Mouse (Mus musculus): ENCODE data around the gene Gm47969. TPM values are rescaled to one million over a fixed set of nuclear protein-coding genes. Genes with fewer than 3 reads are reported as not detected.

Gene Gm47969
- total and polyA plus RNA-seq, 3 experiments: not detected

DNA sequence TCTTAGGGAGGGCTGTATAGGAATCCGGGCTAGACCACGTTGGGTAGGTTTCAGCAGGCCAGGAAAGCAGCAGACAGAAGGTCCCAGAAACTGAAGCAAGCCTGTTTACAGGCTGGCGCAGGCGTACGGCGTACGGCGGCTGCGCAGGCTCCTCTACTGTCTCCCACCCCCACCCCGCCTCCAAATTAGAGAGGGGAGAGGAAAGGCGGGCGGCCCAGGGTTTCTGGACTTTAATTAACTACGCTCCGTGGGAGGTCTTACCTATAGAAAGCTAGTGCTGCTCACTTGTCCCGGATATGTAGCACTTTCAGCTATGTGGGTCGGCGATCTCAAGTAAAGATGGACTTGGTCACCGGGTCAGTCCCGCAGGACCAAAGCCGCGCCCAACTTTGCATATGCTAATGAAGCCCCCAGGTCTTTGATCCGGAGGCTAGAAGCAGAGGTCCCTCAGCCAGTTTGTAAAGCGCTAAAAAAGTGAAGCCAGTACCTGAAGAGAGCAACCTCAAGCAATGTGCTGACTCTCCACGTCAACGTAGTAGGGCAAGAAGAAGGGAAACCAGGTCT, 6.5 kb upstream of the Gm47969 start, which contains the start of gene Slc19a3:
Gene Slc19a3 (minus strand): TSS at position 340 of the 564 bp plus-strand sequence.
- H3K79me2 ChIP-seq (ENCODE audit: control insufficient read depth, insufficient read depth, low read length, poor library complexity): no peaks in the 10 kb centered on the region
- no peak for DNase-seq (ENCODE audit: low read depth, low spot score)
- no peaks in the 10 kb centered on the region for H3K36me3 ChIP-seq (ENCODE audit: control insufficient read depth in 1 of 2, insufficient read depth in 2 of 2, low read length in 2 of 2)
- no peaks in the 10 kb centered on the region for H3K27me3 ChIP-seq (ENCODE audit: control insufficient read depth in 1 of 2, insufficient read depth in 2 of 2, low read length in 2 of 2)
- no peak within 1 kb of the TSS for H3K4me3 ChIP-seq (ENCODE audit: control insufficient read depth in 1 of 2, insufficient read depth in 1 of 2, low read depth in 2 of 2, low read length in 2 of 2)
- no peak within 1 kb of the TSS for H3K27ac ChIP-seq (ENCODE audit: control insufficient read depth, low read depth, low read length)
- no peaks in the 10 kb centered on the region for H3K4me1 ChIP-seq (ENCODE audit: control insufficient read depth in 1 of 2, insufficient read depth in 2 of 2, low read length in 2 of 2)
- H3K9me3 ChIP-seq (replicated peaks; ENCODE audit: insufficient read depth, low read length): no peaks in the 10 kb centered on the region
- TF ChIP-seq RCOR1 (IDR thresholded peaks at IDR 0.05; ENCODE audit: low read depth, low read length) (no peak), GATA1 (IDR thresholded peaks at IDR 0.05; ENCODE audit: low read depth, low read length) (no peak)
- H3K9ac ChIP-seq (ENCODE audit: control insufficient read depth, low read depth, low read length, poor library complexity, severe bottlenecking): no peak within 1 kb of the TSS

GRCm38 (mm10) chr1:83039080-83039479, 5.7 kb upstream of the Gm47969 start:
- Histone ChIP-seq H3K27me3 (ENCODE audit: control insufficient read depth in 1 of 2, insufficient read depth in 2 of 2, low read length in 2 of 2) (no peaks in the 10 kb centered on the region), H3K4me1 (ENCODE audit: control insufficient read depth in 1 of 2, insufficient read depth in 2 of 2, low read length in 2 of 2) (no peaks in the 10 kb centered on the region), H3K27ac (ENCODE audit: control insufficient read depth, low read depth, low read length) (no peak overlapping the region), H3K9ac (ENCODE audit: control insufficient read depth, low read depth, low read length, poor library complexity, severe bottlenecking) (no peak overlapping the region), H3K36me3 (ENCODE audit: control insufficient read depth in 1 of 2, insufficient read depth in 2 of 2, low read length in 2 of 2) (no peaks in the 10 kb centered on the region), H3K79me2 (ENCODE audit: control insufficient read depth, insufficient read depth, low read length, poor library complexity) (no peaks in the 10 kb centered on the region), H3K4me3 (ENCODE audit: control insufficient read depth in 1 of 2, insufficient read depth in 1 of 2, low read depth in 2 of 2, low read length in 2 of 2) (no peak overlapping the region), H3K9me3 (replicated peaks; ENCODE audit: insufficient read depth, low read length) (no peaks in the 10 kb centered on the region)
- TF ChIP-seq UBTF (IDR thresholded peaks at IDR 0.05; ENCODE audit: borderline replicate concordance, insufficient read depth, low read depth, low read length) (no peak), POLR2A (IDR thresholded peaks at IDR 0.05; ENCODE audit: control insufficient read depth in 1 of 2, insufficient read depth in 1 of 2, low read depth in 1 of 2, low read length in 2 of 2, poor library complexity in 1 of 2) (no peak), NELFE (IDR thresholded peaks at IDR 0.05; ENCODE audit: low read depth, low read length) (no peak), MYC (IDR thresholded peaks at IDR 0.05; ENCODE audit: low read depth, low read length) (no peak), GATA1 (IDR thresholded peaks at IDR 0.05; ENCODE audit: low read depth, low read length) (no peak), KAT2A (conservative IDR thresholded peaks at IDR 0.05; ENCODE audit: low read depth, low read length) (no peak), TAL1 (IDR thresholded peaks at IDR 0.05; ENCODE audit: low read length) (no peak), ZKSCAN1 (IDR thresholded peaks at IDR 0.05; ENCODE audit: low read depth, low read length) (no peak), ZMIZ1 (IDR thresholded peaks at IDR 0.05; ENCODE audit: low read depth, low read length) (no peak), CTCF (IDR thresholded peaks at IDR 0.05 in 2 of 3, conservative IDR thresholded peaks at IDR 0.05 in 1 of 3; ENCODE audit: control insufficient read depth in 1 of 3, insufficient read depth in 1 of 3, low read depth in 2 of 3, low read length in 3 of 3, poor library complexity in 1 of 3, severe bottlenecking in 1 of 3) (no peak), ZC3H11A (IDR thresholded peaks at IDR 0.05; ENCODE audit: low read depth, low read length) (no peak), MXI1 (IDR thresholded peaks at IDR 0.05; ENCODE audit: low read depth, low read length) (no peak), MAFK (IDR thresholded peaks at IDR 0.05; ENCODE audit: borderline replicate concordance, low read depth, low read length) (no peak)
- DNase-seq (ENCODE audit: low read depth, low spot score): no peak

DNA sequence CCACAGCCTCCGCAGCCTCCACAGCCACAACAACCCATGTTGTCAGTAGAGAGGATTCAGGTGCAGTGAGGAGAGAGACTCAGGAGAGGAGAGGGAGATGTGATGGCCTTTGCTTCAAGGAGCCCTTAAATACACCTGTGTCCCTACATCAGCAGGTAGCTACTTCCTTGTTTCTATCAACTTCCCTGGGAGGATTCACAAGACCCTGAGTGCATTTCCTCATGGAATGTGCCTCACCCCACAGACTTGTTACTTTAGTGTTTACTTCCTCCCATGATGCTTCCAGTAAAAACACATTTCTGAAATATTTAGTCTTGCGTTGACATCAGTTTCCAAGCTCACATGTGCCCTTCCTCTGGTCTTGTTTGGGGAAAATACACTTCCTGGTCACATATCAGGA, 2.4 kb upstream of the Gm47969 start, which contains the start of gene Krtap28-10:
Gene Krtap28-10 (minus strand): TSS at position 101 of the 400 bp plus-strand sequence.
- Histone ChIP-seq H3K36me3 (ENCODE audit: control insufficient read depth in 1 of 2, insufficient read depth in 2 of 2, low read length in 2 of 2) (no peaks in the 10 kb centered on the region), H3K79me2 (ENCODE audit: control insufficient read depth, insufficient read depth, low read length, poor library complexity) (no peaks in the 10 kb centered on the region), H3K4me1 (ENCODE audit: control insufficient read depth in 1 of 2, insufficient read depth in 2 of 2, low read length in 2 of 2) (no peaks in the 10 kb centered on the region), H3K27me3 (ENCODE audit: control insufficient read depth in 1 of 2, insufficient read depth in 2 of 2, low read length in 2 of 2) (no peaks in the 10 kb centered on the region), H3K4me3 (ENCODE audit: control insufficient read depth in 1 of 2, insufficient read depth in 1 of 2, low read depth in 2 of 2, low read length in 2 of 2) (no peak within 1 kb of the TSS), H3K9me3 (replicated peaks; ENCODE audit: insufficient read depth, low read length) (no peaks in the 10 kb centered on the region), H3K9ac (ENCODE audit: control insufficient read depth, low read depth, low read length, poor library complexity, severe bottlenecking) (no peak within 1 kb of the TSS), H3K27ac (ENCODE audit: control insufficient read depth, low read depth, low read length) (no peak within 1 kb of the TSS)
- TF ChIP-seq SMC3 (IDR thresholded peaks at IDR 0.05; ENCODE audit: low read depth, low read length) (no peak), EP300 (IDR thresholded peaks at IDR 0.05; ENCODE audit: low read depth in 1 of 2, low read length in 2 of 2) (no peak), ETS1 (IDR thresholded peaks at IDR 0.05; ENCODE audit: low read depth, low read length) (no peak), ZMIZ1 (IDR thresholded peaks at IDR 0.05; ENCODE audit: low read depth, low read length) (no peak), MYB (IDR thresholded peaks at IDR 0.05; ENCODE audit: low read depth, low read length) (no peak), RCOR1 (IDR thresholded peaks at IDR 0.05; ENCODE audit: low read depth, low read length) (no peak), USF1 (IDR thresholded peaks at IDR 0.05; ENCODE audit: low read depth, low read length) (no peak), GABPA (IDR thresholded peaks at IDR 0.05; ENCODE audit: low read depth, low read length) (no peak), MXI1 (IDR thresholded peaks at IDR 0.05; ENCODE audit: low read depth, low read length) (no peak), CHD1 (IDR thresholded peaks at IDR 0.05; ENCODE audit: low read depth, low read length) (no peak)
- no peak for DNase-seq (ENCODE audit: low read depth, low spot score)
